Mouse (Mus musculus) C2C12 (cell line): ENCODE results near the gene Cdh18.

Experiments used
- CEBPB ChIP-seq: IDR thresholded peaks from one replicate; pipeline ENCODE4 v1.6.1; 2011; ENCODE audit warnings: low read depth, mild to moderate bottlenecking, control low read depth, moderate library complexity
- CTCF ChIP-seq: IDR thresholded peaks from one replicate; pipeline ENCODE4 v1.5.1; 2011; ENCODE audit not compliant: control insufficient read depth, insufficient read depth, insufficient read length
- FOSL1 ChIP-seq: IDR thresholded peaks from one replicate; pipeline ENCODE4 v1.8.0; 2011; ENCODE audit warnings: mild to moderate bottlenecking, low read length; ENCODE audit not compliant: poor library complexity, insufficient read depth, severe bottlenecking
- MYOG ChIP-seq: IDR thresholded peaks from one replicate; pipeline ENCODE4 v1.6.1; 2011; ENCODE audit not compliant: control insufficient read depth, insufficient read length; ENCODE audit errors: extremely low read depth
- USF1 ChIP-seq: IDR thresholded peaks from one replicate; pipeline ENCODE4 v1.6.1; 2011; ENCODE audit warnings: low read depth, mild to moderate bottlenecking, control low read depth, moderate library complexity

DNA sequence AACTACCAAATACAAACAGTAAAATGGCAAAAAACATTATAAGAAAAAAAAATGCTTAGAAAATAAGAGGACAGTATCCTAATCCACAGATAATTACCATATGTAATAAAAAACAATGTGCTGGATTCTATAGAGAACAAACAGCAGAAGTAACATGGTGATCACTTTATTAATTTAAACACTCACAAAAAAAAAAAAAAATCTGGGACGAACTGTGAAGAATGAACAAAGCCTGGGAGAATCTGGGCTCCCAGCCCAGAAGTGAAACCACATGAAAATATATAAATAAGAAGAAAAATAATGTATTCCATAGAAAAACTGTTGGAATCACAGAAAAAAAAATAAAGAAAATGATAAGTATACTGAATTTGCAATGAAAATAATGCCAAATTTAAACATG lies 288.4 kb downstream of the Cdh18 start:
- no peak for TF ChIP-seq CEBPB
- TF ChIP-seq FOSL1, result no peak
- no peak for TF ChIP-seq CTCF
- TF ChIP-seq USF1, result no peak
- no peak for TF ChIP-seq MYOG
